Mouse (Mus musculus) forebrain, embryonic 12.5 days (tissue): ENCODE measurements around the gene Opa1. TPM values are rescaled to one million over a fixed set of nuclear protein-coding genes. Genes with fewer than 3 reads are reported as not detected.

Experiments used
- ATAC-seq: fragments of 200-750 bp; cut with Nextera tagmentation; 2 replicates; pipeline ENCODE4 v1.8.0; 2017; ENCODE audit warnings: moderate TSS enrichment; ENCODE audit not compliant: low FRiP score
- H3K27ac ChIP-seq: fragments of 300-500 bp; sonication (generic); 2 replicates; pipeline ENCODE4 v1.5.1; 2016; ENCODE audit warnings: mild to moderate bottlenecking
- H3K27me3 ChIP-seq: fragments of 300-500 bp; sonication (generic); 2 replicates; pipeline ENCODE4 v1.6.1; 2016; ENCODE audit warnings: mild to moderate bottlenecking
- H3K36me3 ChIP-seq: fragments of 300-500 bp; sonication (generic); replicated peaks from 2 replicates; pipeline ENCODE4 v1.6.1; 2016; ENCODE audit warnings: mild to moderate bottlenecking
- H3K4me1 ChIP-seq: fragments of 300-500 bp; sonication (generic); 2 replicates; pipeline ENCODE4 v1.6.1; 2016
- H3K4me2 ChIP-seq: fragments of 300-500 bp; sonication (generic); 2 replicates; pipeline ENCODE4 v1.6.1; 2016; ENCODE audit warnings: mild to moderate bottlenecking, moderate library complexity
- H3K4me3 ChIP-seq: fragments of 300-500 bp; sonication (generic); replicated peaks from 2 replicates; pipeline ENCODE4 v1.5.1; 2016; ENCODE audit warnings: mild to moderate bottlenecking
- H3K9ac ChIP-seq: fragments of 300-500 bp; sonication (generic); 2 replicates; pipeline ENCODE4 v1.6.1; 2016; ENCODE audit warnings: mild to moderate bottlenecking
- H3K9me3 ChIP-seq: fragments of 300-500 bp; sonication (generic); 2 replicates; pipeline ENCODE4 v1.6.1; 2016
- WGBS: fragments of 180-500 bp; shearing (Covaris S2); methylation state at CpG from one replicate; pipeline ENCODE4 v1.1.7; 2016; 5-methylcytosine and 5-hydroxymethylcytosine counted together
- polyA plus RNA-seq: library from polyadenylated mRNA; unstranded; fragments of >200 nt; fragmentation: Nextera tagmentation; extraction: Ambion mirVana; gene quantifications from 2 replicates; pipeline ENCODE4 v1.2.1, GENCODE M21; 2016

The Opa1 gene
- polyA plus RNA-seq, 1 experiment from 2014 or later, result 47.7 TPM

DNA sequence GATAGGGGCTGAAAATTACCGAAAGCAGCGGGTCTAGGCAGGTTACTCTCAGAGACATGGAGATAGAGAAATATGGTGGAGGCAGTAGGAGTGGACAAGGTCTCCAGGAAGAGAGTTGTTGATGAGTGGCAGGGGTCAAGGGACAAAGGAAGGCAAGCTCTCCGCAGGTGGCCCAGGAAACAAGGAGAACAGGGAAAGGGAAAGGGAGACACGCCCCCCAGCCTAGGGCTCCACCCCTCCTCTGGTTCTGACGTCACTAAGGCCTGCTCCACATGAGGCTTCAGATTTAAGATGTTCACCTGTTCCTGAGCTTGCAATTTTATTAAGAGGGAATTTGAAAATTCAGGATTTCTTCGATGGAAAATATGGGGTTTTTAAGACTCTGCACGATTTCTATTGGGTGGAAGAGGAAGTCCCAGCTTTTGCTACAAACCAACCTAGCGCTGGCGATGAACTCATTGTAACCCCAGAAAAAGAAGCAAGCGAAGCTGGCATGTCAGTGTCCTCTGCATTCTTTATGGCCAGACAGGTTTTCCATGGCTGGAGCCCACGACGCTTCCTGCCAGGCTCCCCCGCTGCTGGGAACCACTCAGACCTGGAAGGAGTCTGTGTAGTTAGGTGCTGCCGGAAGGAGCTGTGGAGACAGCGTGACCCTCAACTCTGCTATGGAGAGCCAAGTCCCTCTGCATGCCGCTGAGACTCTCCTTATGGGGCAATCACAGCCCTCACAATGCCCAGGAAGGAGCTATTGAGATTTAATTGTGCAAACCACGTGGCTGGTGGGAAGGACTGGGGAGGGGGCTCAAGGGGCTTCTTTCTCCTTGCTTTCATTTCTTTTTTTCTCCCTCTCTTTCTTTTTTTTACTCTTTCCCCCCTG is 103.7 kb downstream of the Opa1 start:
- Histone ChIP-seq H3K27me3 (peaks cover 46% of the 10 kb centered on the region), H3K9ac (peak overlapping the region; percentile 2; the same call in 1 of the 2 replicates), H3K27ac (peak overlapping the region; percentile 71), H3K36me3 (no peaks in the 10 kb centered on the region), H3K4me3 (peak overlapping the region; percentile 4; the same call in 1 of the 2 replicates), H3K4me2 (peak overlapping the region; percentile 48), H3K4me1 (peaks cover 38% of the 10 kb centered on the region), H3K9me3 (no peaks in the 10 kb centered on the region)
- peak; percentile 61 for ATAC-seq
- WGBS, result 12% methylated on average over 17 of the region's 17 CpGs

- Histone ChIP-seq H3K4me3 (no peak overlapping the region), H3K27ac (peak overlapping the region; percentile 71), H3K36me3 (no peaks in the 10 kb centered on the region), H3K9ac (peak overlapping the region; percentile 42; the same call in 1 of the 2 replicates), H3K9me3 (no peaks in the 10 kb centered on the region), H3K27me3 (peaks cover 50% of the 10 kb centered on the region), H3K4me1 (peaks cover 46% of the 10 kb centered on the region), H3K4me2 (peak overlapping the region; percentile 48)
- WGBS, result under 1% methylated on average over 12 of the region's 12 CpGs
- peak; percentile 68 for ATAC-seq
Observed at GRCm38 (mm10) chr16:29683563-29683962, 104.4 kb downstream of the Opa1 start.

- Histone ChIP-seq H3K36me3 (no peaks in the 10 kb centered on the region), H3K4me2 (no peak overlapping the region), H3K9me3 (no peaks in the 10 kb centered on the region), H3K27me3 (peaks cover 50% of the 10 kb centered on the region), H3K4me3 (no peak overlapping the region), H3K4me1 (peaks cover 50% of the 10 kb centered on the region), H3K27ac (peak overlapping the region; percentile 71), H3K9ac (no peak overlapping the region)
- no peak for ATAC-seq
- WGBS, result 46% methylated on average over 2 of the region's 2 CpGs
Observed at GRCm38 (mm10) chr16:29684111-29684510, 105.0 kb downstream of the Opa1 start.

- ATAC-seq, result no peak
- H3K4me2 ChIP-seq, result no peak overlapping the region
- 94% methylated on average over 2 of the region's 2 CpGs for WGBS
- H3K27me3 ChIP-seq, result peaks cover 48% of the 10 kb centered on the region
- no peaks in the 10 kb centered on the region for H3K9me3 ChIP-seq
- H3K9ac ChIP-seq, result no peak overlapping the region
- peaks cover 52% of the 10 kb centered on the region for H3K4me1 ChIP-seq
- no peaks in the 10 kb centered on the region for H3K36me3 ChIP-seq
- no peak overlapping the region for H3K4me3 ChIP-seq
- 0 out of 2 replicates have a peak overlapping the region, but pooled peaks have one; percentile 71 for H3K27ac ChIP-seq
Observed at GRCm38 (mm10) chr16:29684641-29685040, 105.5 kb downstream of the Opa1 start.

DNA sequence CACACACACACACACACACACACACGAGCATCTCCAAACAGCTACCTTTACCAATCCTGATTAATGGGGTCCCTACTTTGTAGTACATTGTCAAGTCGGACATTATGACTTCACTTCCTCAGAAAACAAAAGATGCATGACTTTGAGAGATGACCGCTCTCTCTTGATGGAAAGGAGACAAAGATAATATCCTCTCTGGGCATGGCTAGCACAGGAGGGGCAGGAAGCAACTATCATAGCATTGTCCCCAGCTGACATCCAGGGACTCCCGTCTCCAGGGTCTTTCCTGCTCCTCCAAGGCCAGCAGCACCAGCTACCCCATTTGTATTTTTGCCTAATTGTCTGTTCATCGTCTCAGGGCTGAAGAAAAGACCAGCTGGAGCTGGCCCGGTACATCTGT is 107.0 kb downstream of the Opa1 start:
- peaks cover 42% of the 10 kb centered on the region for H3K27me3 ChIP-seq
- H3K9ac ChIP-seq, result no peak overlapping the region
- H3K27ac ChIP-seq, result no peak overlapping the region
- H3K9me3 ChIP-seq, result no peaks in the 10 kb centered on the region
- peaks cover 49% of the 10 kb centered on the region for H3K4me1 ChIP-seq
- no peak overlapping the region for H3K4me2 ChIP-seq
- WGBS, result 67% methylated on average over 6 of the region's 6 CpGs
- no peaks in the 10 kb centered on the region for H3K36me3 ChIP-seq
- ATAC-seq, result no peak
- no peak overlapping the region for H3K4me3 ChIP-seq

- peaks cover 41% of the 10 kb centered on the region for H3K4me1 ChIP-seq
- 29% methylated on average over 17 of the region's 17 CpGs for WGBS
- H3K4me2 ChIP-seq, result no peak overlapping the region
- H3K27ac ChIP-seq, result peak overlapping the region; percentile 19; the same call in 1 of the 2 replicates
- H3K4me3 ChIP-seq, result no peak overlapping the region
- no peaks in the 10 kb centered on the region for H3K9me3 ChIP-seq
- no peaks in the 10 kb centered on the region for H3K36me3 ChIP-seq
- H3K27me3 ChIP-seq, result peaks cover 28% of the 10 kb centered on the region; the same call in 1 of the 2 replicates
- ATAC-seq, result peak; percentile 64
- H3K9ac ChIP-seq, result no peak overlapping the region
Observed at GRCm38 (mm10) chr16:29687987-29688885, 109.1 kb downstream of the Opa1 start.

GRCm38 (mm10) chr16:29689187-29689819 is 110.2 kb downstream of the Opa1 start:
- Histone ChIP-seq H3K4me1 (peaks cover 39% of the 10 kb centered on the region), H3K9ac (no peak overlapping the region), H3K27me3 (peaks cover 34% of the 10 kb centered on the region), H3K4me2 (no peak overlapping the region), H3K27ac (0 out of 2 replicates have a peak overlapping the region, but pooled peaks have one; percentile 43), H3K9me3 (no peaks in the 10 kb centered on the region), H3K4me3 (no peak overlapping the region), H3K36me3 (no peaks in the 10 kb centered on the region)
- no peak for ATAC-seq
- WGBS, result 48% methylated on average over 11 of the region's 11 CpGs

DNA sequence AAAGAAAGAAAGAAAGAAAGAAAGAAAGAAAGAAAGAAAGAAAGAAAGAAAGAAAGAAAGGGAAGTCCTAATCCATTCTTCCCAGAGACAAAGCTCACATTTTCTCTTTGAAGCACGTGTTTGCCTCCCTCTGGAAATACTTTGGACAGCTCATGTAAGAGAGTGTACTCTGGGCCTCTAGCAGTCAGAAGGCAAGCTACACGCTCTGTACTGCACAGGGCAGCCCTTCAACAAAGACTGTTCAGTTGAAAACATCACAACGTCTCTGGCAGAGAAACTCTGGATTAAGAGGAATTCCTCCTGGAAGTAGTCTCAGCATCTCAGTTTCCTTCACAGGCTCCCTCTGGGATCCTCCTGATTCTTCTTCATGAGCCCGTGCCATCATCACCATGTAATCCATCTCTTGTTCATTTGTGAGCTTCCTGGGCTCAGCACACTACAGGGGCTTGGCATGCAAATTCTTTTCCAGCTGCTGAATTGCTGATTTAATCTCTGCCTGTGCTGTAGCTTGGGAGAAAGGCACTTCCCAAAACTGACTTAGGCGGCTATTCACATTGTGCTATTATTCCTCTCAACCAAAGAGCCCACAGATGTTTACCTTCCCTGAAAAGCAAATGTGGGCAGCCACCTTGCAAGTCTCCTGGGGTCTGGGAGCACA is 114.0 kb downstream of the Opa1 start:
- Histone ChIP-seq H3K9ac (no peak overlapping the region), H3K9me3 (0 out of 2 replicates have a peak, but pooled peaks cover 2% of the 10 kb centered on the region), H3K27ac (no peak overlapping the region), H3K4me1 (peaks cover 23% of the 10 kb centered on the region), H3K36me3 (no peaks in the 10 kb centered on the region), H3K27me3 (peaks cover 20% of the 10 kb centered on the region), H3K4me2 (no peak overlapping the region), H3K4me3 (no peak overlapping the region)
- ATAC-seq, result no peak
- 14% methylated on average over 5 of the region's 5 CpGs for WGBS

DNA sequence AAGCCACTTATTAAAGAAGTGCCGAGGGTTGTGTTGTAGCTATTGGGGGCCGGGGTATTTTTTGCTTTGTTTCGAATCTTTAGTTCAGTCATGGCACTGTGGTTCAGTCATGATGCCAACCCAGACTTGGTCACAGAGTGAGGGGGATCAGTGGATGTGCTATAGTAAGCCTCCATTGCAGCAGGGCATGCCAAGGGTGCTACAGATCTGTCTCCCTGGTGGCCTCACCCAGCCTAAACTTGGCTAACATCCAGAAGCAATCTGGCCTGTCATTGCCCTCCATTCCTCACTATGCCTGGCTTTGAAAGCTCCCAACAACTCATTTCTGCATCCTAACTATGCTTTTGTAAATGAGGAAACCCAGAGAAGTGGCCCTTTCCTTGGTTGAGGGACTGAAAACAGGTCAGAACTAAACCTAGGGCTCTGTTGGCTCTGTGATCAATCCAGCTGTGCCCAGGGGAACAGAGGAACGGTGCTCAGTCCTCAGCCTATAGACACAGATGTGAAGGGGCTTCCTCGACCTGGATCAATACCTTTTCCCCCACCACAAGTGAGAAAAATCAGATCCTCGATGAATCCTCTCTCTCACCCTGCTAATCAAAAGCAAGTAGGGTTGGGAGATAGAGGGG is 114.8 kb downstream of the Opa1 start:
- Histone ChIP-seq H3K4me3 (no peak overlapping the region), H3K4me2 (no peak overlapping the region), H3K27me3 (peaks cover 19% of the 10 kb centered on the region; the same call in 1 of the 2 replicates), H3K36me3 (no peaks in the 10 kb centered on the region), H3K4me1 (peaks cover 17% of the 10 kb centered on the region), H3K9ac (no peak overlapping the region), H3K9me3 (0 out of 2 replicates have a peak, but pooled peaks cover 3% of the 10 kb centered on the region), H3K27ac (no peak overlapping the region)
- no peak for ATAC-seq
- WGBS, result 71% methylated on average over 6 of the region's 6 CpGs

DNA sequence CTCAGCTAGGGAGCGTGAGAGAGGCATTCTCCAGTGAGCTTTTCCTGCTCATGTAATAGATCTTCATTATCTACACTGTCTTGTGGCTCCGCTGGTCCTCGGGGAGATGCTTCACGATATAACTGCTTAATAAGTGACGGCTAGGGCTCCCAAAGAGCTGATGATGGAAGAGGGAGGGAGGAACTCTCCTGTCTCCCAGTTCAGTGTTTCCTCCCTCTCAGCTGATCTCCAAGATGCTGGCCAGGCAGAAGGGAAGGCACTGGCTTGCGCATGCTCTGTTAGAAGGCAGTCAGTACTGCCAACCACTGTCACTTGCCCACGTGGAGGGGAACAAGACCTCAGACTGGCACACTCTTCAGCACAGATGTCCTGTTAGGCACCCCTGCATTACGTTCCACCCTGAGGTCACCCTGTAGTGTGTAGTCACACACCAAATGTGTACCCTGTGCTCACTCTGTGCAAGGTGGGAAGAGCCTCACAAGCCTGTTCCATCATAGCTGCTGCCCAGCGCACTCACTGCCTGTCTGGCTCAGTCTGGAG is 115.4 kb downstream of the Opa1 start:
- H3K27ac ChIP-seq, result no peak overlapping the region
- no peak overlapping the region for H3K4me3 ChIP-seq
- H3K4me2 ChIP-seq, result no peak overlapping the region
- no peaks in the 10 kb centered on the region for H3K36me3 ChIP-seq
- H3K27me3 ChIP-seq, result peaks cover 19% of the 10 kb centered on the region; the same call in 1 of the 2 replicates
- whole genome bisulfite sequencing, result 80% methylated on average over 9 of the region's 9 CpGs
- no peak overlapping the region for H3K9ac ChIP-seq
- ATAC-seq, result no peak
- peaks cover 12% of the 10 kb centered on the region for H3K4me1 ChIP-seq
- H3K9me3 ChIP-seq, result 0 out of 2 replicates have a peak, but pooled peaks cover 6% of the 10 kb centered on the region
